Mouse (Mus musculus) adrenal gland, adult 18-20 months (tissue): ENCODE data around the gene Ncaph2. TPM values are rescaled to one million over a fixed set of nuclear protein-coding genes. Genes with fewer than 3 reads are reported as not detected.
A peak's percentile ranks its signal among the peaks of the same experiment; 100 is the strongest.

ENCODE experiments used
- DNase-seq, 2 experiments: peaks; one replicate each; pipeline ENCODE4 v3.0.0; 2021 to 2022; ENCODE audit warnings: low spot score in 2 of 2
- long read RNA-seq, 2 experiments: library from polyadenylated mRNA; stranded (forward); transcript quantifications; one replicate each; pipeline ENCODE4 v2.0.0; 2021
- total RNA-seq, 2 experiments: library from RNA; stranded (reverse); gene quantifications; 1 replicate in 1 of 2; 2 replicates in 1 of 2; pipeline ENCODE4 v1.2.3; 2021

Ncaph2 gene
- total RNA-seq = 10 to 100 TPM; 67.7 to 69.6 TPM
- long read RNA-seq, experiment 1, transcript Ncaph2-201 (20 exons, 3,223 nt) = minor isoform, 9 of 134 reads
- long read RNA-seq, experiment 1, transcript Ncaph2-209 (20 exons, 3,255 nt) = minor isoform, 11 of 134 reads
- long read RNA-seq, experiment 1, transcript Ncaph2-203 (20 exons, 3,302 nt) = minor isoform, 14 of 134 reads
- long read RNA-seq, experiment 1, transcript Ncaph2-202 (20 exons, 3,299 nt) = major isoform, 71 of 134 reads
- long read RNA-seq, experiment 1, partial matches to known transcripts = 10 of 134 reads
- long read RNA-seq, experiment 1, other reads (novel, unspliced or antisense) = 19 of 134 reads
- long read RNA-seq, experiment 2, transcript Ncaph2-202 (20 exons, 3,299 nt) = major isoform, 115 of 206 reads
- long read RNA-seq, experiment 2, transcript Ncaph2-201 (20 exons, 3,223 nt) = minor isoform, 11 of 206 reads
- long read RNA-seq, experiment 2, transcript Ncaph2-209 (20 exons, 3,255 nt) = minor isoform, 20 of 206 reads
- long read RNA-seq, experiment 2, transcript Ncaph2-203 (20 exons, 3,302 nt) = minor isoform, 19 of 206 reads
- long read RNA-seq, experiment 2, partial matches to known transcripts = 19 of 206 reads
- long read RNA-seq, experiment 2, other reads (novel, unspliced or antisense) = 22 of 206 reads

DNA sequence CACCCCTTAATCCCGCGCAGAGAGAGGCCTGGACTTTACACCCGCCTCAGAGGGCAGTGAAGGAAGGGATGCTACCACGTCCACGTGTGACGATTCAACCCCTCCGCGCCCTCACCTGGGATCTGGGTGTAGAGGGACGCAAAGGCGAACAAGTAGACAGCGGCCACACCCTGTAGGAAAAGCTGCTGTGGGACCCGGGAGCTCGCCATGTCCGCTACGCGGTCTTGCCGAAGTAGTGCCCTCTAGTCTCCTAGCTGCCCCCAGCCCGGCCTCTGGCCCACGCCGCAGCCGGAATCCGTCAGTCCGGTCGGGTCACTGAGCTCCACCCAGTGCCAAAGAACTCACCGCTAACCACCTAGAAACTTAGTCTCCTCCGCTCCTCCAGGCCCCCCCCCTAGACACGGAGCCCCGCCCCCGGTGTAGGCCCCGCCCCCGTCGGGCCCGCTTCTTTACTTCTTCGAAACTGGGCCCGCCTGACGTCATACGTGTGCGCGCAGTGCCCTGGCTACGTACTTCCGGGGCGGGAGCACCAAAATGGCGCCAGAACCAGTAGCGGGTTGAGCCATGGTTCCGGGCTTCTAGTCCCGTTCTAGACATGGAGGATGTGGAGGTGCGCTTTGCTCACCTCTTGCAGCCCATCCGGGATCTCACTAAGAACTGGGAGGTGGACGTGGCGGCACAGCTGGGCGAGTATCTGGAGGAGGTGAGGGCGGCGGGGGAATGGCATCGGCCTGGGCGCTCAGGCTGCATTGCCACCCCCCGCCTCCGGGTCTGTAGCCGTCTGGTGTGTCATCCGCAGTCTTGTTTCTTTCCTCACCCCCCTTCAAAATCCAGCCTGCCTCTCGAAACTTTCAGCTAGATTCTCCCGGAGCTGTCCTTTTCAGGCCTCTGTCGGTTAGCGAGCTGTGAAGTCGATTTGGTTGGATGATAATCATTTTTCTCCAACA lies at the start of gene Ncaph2, which contains the start of gene Lmf2:
Gene Ncaph2 (plus strand): TSS at position 479 of the 947 bp plus-strand sequence.
Gene Lmf2 (minus strand): TSS at position 419 of the 947 bp plus-strand sequence.
- DNase-seq = peak; percentile 97

DNA sequence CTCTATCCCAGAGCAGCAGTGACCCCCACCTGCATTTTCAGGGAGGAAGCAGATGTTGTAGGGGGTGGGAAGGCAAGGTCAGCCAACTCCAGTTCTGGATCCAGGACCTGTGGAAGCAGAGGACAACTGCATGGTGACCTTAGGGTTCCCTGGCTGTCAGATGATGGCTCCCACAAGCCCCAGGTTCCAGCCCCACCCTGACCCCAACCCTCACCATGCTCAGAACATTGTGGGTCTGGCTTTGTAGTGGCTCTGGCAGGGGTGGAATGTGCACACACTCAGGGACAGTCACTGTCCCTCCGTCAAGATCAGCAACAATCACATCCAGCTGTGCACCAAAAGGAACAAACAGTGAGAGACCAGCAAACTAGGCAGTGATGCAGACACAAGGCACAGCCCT lies 49.6 kb upstream of the Ncaph2 start:
- no peak for DNase-seq

DNA sequence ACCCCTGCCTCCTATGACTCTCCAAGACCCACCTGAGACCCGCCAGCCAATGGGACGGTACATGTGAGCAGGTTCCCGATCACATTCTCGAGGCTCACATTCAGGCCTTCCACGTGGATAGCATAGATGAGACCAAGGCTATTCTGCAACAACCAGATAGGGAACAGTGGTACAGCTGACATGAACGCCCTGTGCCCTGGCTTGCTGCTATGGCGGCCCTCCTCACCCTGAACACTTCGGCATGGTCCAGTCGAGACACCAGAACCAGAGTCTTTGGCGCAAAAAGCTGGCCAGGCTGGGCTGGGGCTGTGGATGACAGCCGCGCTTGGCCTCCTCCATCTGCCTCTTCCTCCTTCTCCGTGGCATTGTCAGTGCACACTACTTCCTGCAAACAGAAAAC lies 48.1 kb upstream of the Ncaph2 start:
- DNase-seq = no peak

- DNase-seq = no peak
Measured at GRCm38 (mm10) chr15:89308406-89309139, 46.9 kb upstream of the Ncaph2 start.

GRCm38 (mm10) chr15:89309962-89310498 lies 45.5 kb upstream of the Ncaph2 start:
- DNase-seq = no peak

DNA sequence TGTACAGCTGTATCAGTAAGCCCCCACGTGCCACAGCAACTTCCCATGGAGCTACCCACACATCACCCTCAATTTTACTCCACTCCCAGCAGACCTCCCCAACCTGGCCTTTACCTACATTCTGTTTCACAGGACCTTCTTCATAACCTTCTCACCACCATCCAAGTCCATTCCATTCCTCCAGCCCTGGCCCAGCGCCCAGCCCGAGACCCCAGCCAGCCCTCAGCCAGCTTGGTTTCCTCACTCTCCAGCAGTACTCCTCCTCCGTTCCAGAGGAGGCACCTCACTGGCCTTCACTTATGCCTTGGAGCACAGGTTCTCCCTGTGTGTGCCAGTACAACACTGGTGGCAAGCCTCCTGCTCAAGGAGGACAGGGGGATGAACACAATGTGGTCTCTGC lies 42.2 kb upstream of the Ncaph2 start:
- no peak for DNase-seq

- no peak for DNase-seq
Measured at GRCm38 (mm10) chr15:89314107-89314506, 41.4 kb upstream of the Ncaph2 start.

DNA sequence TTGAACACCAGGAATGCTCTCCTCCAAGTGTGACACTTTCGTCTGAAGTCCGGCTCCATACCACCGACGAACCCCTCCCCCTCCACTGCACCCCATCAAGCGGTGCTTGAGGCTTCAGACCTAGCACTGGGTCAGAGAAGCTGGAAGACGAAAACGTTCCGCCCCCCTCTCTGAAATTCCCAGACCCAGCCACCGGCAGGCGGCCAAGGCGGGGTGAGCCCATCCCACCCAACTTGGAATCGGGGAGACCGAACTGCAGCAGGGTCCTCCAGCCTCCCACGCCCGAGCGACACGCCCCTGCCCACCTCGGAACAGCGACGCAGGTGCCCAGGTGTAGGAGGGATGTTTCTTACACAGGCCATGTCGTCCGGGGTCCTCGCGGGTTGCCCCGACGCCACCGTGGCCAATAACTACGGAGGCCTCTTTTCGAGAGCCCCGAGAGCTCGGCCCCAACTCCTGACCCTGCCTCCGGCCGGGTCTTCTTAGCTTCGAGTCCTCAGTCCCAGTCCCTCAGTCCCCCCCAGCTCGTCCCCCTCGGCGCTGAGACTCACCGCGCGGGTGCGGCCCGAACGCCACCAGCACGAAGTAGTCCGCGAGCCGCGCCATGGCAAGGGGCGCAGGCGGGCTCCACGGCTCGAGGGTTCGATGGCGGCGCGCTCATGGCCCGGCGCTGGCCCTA lies 40.9 kb upstream of the Ncaph2 start:
- DNase-seq = peak in 1 of 2 experiments; percentile 33

- DNase-seq = peak; percentile 96
Measured at GRCm38 (mm10) chr15:89315190-89315731, 40.3 kb upstream of the Ncaph2 start, which contains the start of gene Sbf1. Sbf1 (minus strand) TSS chr15:89315311.

GRCm38 (mm10) chr15:89316146-89316545 lies 39.4 kb upstream of the Ncaph2 start:
- no peak for DNase-seq

- no peak for DNase-seq
Measured at GRCm38 (mm10) chr15:89321264-89321663, 34.3 kb upstream of the Ncaph2 start.

DNA sequence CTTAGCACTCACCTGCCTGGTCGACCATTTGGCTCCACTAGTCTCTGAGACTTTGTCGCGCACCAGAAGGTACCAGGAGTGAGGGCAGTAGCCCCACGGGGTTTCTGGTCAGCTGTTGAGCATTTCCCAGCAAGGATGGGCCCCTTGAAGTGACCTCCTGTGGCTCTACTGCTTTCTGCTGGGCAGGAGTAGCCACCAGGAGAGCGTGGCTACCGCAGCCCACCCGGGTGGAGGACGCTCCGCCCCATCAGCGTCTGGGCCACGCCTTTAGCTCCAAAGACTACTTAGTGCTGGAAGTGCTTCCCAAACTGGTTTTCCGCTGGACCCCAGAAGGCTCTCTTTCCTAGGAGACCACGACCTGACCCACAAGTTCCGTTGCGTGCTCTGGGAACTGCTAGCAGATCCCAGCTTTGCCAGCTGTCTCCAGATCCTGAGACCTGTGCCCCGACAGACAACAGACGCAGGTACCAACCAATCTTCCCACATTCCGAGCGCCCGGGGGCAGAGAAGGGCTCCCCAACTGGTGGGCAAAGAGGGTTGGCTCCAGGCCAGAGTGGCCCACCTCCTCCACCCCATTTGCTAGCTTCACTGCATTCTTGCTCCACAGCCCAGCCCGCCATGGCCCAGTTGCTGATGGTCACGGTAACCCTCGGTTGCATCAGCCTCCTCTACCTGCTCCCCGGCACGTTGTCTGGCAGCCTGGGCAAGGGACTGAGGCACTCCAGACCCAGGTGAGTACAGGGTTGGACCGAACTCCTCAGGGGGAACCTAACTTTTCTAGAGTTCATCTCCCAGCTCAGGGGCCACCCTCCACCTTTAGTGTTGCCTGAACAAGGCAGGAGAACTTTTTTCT lies 32.6 kb upstream of the Ncaph2 start, which contains the start of gene Adm2:
Gene Adm2 (plus strand): TSS at position 51 of the 853 bp plus-strand sequence.
- no peak for DNase-seq

DNA sequence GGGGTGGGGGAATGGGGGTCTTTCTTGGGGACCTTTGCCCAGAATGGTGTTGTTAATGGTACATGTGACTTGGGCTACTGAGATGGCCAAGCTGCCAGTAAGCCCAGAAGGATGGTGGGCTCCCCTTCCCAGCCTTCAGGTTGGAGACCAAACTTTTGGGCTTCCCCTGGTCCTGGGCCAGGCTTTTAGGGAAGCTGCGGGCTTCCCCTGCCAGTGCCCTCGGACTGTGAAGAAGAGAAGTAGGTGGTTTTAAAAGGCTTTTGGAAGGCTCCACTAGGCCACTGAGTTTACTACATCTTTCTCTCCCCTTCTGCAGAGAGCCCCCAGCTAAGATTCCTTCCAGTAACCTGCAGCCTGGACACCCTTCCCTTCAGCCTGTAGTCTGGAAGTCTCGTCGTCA lies 31.9 kb upstream of the Ncaph2 start:
- no peak for DNase-seq

- DNase-seq = no peak
Measured at GRCm38 (mm10) chr15:89326441-89326840, 29.1 kb upstream of the Ncaph2 start.

DNA sequence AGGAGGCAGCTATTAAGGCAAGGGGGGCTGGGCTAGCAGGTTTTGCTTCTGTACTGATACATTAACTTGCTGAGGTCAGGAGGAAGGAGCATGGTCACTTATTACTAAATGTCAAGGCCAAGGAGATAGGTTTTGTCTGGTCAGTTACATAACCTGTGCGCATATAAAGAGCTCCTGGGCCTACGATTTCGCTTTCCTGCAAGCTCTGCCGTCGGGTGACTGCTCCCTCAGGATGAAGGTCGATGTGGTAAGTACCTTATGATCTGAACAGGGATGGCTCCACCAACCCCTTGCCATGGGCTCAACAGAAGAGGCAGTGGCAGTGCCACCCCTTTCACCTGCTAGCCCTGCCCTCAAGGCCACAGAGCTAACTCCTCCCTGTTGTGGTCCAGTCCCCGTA lies 21.2 kb upstream of the Ncaph2 start, which contains the start of gene Miox:
Gene Miox (plus strand): TSS at position 128 of the 400 bp plus-strand sequence.
- DNase-seq = no peak

GRCm38 (mm10) chr15:89334774-89335537 lies 20.6 kb upstream of the Ncaph2 start:
- DNase-seq = no peak

- DNase-seq = no peak
Measured at GRCm38 (mm10) chr15:89336422-89336821, 19.1 kb upstream of the Ncaph2 start.
